Mouse (Mus musculus) cerebellum, adult (tissue): ENCODE data around the gene Snx30.

ENCODE experiments used
- ATAC-seq: cut with Nextera tagmentation; 2 replicates; pipeline ENCODE4 v1.9.2; 2017; ENCODE audit warnings: mild to moderate bottlenecking, moderate library complexity, mixed read lengths; ENCODE audit not compliant: insufficient number of reproducible peaks, low FRiP score, low TSS enrichment

Snx30 gene

DNA sequence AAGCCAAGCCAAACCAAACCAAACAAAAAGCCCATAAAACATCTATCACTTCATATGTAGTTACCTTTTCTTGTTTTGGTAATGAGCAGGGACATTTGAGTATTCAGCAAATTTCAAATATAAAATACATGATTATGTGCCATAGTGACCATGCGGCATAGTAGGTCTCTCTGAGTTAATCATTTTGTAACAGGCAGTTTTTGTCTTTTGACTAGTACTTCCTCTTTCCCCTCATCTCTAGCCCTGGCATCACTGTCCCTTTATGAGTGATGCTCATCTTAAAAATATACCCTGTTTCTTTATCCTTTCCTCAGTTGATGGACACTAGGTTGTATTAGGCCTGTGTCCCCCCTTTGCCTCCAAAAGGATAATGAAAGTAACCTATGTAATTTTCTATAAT is 15.9 kb downstream of the Snx30 start:
- ATAC-seq: no peak

DNA sequence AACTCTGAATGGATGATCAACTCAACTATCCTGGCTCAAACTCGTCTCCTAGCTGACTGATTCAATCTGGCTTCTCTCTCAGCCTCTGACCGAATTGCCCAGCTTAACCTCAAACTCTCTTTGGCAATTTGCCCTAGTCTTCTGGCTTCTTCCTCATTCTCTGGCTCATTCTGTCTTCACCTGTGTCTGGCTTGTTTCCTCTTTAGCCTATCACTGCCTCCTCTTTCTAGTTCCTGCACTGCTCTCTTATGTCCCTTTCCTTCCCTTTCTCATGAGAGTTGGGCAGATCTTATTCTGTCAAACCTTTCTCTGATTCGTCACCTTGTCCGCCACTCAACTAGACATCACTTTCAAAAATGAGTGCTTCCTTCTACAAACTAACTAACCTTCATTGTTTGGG is 16.5 kb downstream of the Snx30 start:
- ATAC-seq: no peak

DNA sequence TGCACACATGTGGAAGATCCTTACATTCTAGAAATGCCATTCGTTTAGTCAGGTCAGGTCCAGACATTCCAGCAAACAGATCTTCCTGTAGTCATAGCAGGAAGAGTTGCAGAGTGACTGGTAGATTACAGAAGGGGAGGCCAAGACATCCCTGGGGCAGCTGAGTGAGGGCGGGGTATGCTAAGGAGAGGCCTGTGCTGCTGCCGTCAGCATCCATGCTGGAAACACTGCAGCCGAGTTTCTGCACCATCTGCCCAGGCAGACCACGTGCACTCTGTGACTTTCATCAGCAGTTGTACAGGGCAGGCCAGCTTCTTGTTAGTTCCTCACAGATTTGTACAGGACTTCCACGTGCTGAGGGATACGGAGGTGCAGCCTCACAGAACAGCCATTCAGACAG is 17.8 kb downstream of the Snx30 start:
- peak; percentile 28; the same call in 1 of the 2 replicates for ATAC-seq

DNA sequence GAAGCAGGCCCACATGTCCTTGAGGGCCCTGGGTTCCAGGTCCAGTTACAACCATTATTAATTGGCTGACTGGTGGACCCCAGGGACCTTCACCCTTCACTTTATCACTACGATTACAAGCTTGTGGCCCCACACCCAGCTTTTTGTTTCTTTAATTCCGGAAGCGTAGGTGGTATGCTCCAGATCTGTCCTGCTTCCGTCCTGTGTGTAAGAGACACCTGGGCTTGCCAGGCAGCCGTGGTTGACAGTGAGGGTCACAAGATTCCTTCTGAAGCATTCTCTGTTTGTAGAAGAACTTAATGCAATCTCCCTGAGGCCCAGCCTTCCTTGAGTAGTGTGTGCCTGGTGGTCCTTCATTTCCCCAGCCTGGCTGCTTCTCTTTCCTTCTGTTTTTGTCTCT is 19.2 kb downstream of the Snx30 start:
- ATAC-seq: no peak

DNA sequence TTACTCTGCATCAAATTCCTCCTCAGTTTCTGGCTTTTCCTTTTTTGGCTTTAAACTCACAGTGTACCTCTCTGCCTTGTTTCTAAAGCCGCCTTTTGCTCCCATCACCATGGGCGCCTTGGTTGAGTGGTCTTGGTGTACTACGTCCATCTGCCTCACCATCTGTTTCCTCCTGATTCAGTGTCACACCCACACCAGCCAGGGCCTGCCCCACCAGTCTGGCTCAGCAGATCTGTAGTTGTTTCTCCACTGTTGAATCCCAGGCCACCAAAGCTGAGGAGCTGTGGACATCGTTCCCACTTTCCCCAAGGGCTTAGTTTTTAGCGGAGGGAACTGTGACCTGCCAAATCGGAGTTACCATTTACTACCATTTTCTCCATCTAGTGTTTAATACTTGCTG is 20.0 kb downstream of the Snx30 start:
- peak; percentile 83 for ATAC-seq

DNA sequence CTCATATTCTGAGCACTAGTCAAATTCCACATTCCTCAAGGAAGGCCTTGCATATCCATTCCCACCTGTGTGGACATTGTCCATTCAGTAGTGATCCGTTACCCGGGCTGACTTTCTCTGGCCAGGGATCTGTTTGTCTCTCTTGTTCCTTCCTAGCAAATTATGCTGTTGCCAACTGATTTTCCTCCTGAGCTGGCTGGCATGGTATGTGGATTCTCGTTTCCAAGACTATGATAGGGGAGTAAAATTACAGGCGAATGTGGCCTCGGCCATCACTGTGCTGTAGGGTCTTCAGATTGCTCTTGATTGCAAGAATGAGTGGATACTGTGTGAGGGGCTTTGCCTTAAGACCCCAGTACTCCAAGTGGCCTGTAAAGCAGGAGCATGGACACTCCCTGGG is 20.7 kb downstream of the Snx30 start:
- peak; percentile 65 for ATAC-seq

DNA sequence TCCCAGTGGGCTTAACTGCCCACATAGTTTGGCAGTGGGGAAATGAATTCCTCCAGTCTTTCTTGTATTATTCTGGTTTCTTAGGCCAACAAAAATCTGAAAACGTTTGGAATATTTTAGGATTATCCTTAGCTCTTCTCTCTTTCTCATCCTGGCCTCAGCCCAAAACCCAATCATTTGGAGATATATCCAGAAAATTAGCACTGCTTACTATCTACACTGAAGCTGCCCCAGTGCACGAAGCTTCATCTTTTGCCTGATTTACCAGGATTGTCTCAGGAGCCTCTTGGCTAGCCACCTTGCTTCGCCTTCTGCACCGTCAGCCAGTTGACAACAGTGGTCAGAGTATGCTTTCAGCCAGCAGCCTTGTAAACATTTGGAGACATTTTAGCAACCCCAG is 23.4 kb downstream of the Snx30 start:
- ATAC-seq: no peak

DNA sequence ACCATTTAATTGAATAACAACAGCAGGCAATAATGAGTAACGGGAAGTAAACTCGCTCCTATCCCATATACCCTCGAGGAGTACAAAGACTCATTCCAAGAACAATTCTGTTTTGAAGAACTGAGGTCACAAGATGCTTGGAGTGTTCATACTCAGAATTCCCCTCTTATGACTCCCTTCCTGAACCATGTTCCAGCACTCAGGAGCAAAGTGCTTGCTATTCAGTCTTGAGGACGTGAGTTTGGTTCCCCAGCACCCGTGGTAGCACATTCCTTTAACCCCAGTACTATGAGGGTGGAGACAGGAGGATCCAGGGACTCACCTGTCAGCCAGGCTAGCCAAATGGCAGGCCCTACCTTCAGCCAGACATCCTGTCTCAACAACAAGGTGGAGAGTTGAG is 25.4 kb downstream of the Snx30 start:
- no peak for ATAC-seq

DNA sequence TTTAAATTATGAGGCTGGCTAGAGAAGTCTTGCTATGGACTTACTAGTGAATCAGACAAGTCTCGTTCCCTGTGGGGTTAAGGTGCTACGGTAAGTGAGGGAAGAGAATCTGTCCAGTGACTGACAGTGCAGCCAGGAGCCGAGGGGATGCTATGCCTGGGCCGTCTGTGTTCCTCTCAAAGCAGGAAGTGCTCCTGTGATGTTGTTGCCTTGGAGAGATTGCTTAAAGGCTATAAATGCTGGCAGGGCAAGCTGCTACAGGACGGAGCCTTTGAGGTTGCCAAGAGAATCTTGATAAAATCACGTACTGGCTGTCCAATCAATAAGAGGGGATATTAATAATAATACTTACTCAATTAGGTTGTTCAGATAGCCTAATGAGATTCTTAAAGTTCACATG is 27.2 kb downstream of the Snx30 start:
- ATAC-seq: no peak; the same call in 1 of the 2 replicates

DNA sequence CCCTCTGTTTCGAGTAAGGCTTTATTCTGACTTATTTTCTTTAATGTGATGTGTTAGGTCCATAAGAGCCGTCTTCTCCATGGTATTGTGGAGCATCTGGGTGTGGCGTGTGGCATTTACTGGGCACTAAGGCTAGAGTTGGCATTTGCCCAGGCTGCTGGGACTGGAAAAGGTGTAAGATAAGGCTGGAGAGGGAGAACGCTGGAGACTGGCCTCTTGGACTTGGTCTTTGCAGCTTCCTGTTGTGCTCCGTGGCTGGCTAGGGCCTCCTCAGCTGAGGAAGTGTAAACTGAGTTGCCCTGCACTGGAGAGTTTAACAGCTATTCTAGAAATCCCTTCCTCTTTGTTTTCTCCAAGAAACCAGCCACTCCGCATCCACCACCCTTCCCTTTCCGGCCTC is 32.0 kb downstream of the Snx30 start:
- no peak; the same call in 1 of the 2 replicates for ATAC-seq

DNA sequence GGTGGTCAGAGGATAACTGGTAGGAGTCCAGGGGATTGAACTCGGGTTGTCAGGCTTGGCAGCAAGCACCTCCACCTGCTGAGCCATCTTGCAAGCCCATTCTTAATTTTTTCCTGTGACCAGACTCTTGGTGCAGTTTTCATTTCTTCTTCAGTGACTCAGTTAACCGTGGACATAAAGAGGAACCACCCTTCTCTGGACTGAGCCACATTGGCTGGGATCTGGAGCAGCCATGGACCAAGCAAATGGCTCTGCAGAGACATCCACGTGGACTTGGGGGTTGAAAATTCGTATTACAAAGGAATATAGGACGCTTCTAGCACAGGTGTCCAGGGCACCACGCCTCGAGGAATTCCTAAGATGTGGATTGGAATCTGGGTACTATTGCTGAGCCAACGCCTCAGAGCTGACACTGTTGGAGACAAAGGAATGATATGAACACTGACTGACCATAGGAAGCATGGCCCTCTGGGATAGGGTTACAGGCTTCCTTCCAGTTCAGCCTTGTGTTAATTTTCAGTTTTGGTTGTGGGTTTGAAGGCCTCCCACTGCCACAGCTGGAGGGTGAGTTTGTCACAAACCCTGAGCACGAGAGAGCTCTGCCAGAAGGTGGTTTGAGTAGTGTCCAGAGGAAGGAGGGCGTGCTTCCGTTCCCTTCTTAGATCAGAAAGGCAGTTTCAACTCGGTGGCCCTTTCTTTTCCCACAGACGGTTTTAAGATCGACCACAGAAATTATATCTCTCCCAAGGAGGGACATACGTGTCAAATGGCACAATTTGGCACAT is 39.0 kb downstream of the Snx30 start:
- ATAC-seq: no peak

DNA sequence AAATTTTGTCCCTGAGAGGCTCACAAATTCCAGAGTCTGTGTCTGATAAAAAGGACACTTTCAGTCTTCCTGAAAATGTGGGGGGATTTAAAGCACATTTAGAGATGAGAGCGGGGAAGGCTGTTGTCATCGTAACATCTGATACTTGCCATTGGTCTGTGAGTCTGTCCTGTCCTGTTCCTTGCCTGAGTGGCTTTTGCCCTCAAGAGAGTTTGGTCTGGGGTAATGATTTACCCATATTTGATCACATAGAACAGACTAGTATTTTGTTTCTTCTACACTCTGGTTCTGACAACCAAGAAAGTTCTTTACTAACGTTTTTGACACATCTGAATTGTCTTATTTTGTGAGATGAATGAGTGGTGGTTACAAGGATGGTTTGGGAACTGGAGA is 39.6 kb downstream of the Snx30 start:
- ATAC-seq: no peak

DNA sequence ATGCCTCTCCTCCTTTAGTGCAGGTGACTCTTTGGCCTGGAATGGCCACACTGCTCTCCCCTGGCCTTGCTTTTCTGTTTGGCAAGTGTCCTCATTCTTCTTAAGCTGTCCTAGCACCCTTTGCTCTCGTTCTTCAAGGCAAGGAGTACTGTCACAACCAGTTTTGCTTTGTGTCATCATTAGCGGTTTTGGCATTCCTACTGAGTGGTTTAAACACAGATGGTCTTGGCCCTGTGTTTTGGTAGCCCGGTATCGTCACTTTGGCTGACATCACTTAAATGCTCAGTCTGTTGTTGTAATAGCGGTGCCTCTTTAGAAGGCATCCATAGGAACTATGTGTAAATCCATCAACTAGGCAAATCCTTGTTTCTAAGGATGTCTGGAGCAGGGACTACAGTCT is 41.8 kb downstream of the Snx30 start:
- ATAC-seq: peak; percentile 67

DNA sequence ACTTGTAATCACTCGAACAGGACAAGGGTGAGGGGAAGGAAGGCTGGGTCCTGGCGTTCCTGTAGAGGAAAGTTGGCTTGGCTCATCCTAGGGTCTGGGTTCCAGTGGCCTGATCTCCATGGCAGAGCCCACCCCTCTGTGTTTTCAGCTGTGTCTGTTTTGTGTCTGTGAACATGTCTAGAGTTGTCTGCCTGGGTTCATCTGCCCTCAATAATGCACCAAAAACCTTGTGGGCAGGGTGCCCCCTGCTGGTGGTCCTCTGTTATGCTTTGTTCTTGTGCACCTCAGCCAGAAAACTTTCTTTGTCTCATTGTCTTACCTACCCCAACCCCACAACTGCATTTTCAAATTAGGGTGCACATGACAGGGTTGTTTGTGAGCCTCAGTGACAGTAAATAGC is 44.5 kb downstream of the Snx30 start:
- 0 out of 2 replicates have a peak, but pooled peaks have one; percentile 41 for ATAC-seq

DNA sequence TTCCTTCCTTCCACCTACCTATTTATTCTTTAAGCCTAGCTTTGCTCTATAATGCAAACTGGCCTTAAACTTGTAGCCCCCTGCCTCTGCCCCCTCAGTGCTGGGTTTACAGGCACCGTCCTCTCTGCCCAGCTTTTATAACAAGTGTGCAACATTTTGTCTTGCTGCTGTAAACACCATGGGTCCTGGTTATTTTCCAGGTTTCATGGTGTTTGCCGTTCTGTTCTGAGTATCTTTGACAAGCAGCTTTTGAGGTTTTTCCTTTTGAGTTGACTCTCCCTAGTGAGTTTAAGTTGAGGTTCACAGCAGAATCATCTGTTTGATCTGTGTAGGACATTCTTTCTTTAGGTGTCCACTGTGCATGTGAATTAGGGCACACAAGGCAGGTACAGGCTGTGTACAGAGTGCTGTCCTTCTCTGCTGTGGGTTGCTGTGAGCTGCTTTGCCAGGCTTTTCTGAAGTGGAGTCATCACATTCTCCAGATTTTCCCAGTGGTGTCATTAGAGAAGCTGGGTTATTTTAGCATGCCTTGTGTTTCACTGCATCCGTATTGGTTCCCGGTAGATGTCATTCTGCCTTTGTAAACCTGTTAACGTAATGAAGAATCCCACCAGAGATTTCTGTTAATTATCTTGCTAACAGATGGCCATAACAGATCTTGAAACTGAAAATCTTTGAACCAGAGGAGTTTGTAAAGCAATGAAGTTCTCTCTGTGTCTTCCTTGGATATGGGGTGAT is 45.4 kb downstream of the Snx30 start:
- ATAC-seq: no peak

DNA sequence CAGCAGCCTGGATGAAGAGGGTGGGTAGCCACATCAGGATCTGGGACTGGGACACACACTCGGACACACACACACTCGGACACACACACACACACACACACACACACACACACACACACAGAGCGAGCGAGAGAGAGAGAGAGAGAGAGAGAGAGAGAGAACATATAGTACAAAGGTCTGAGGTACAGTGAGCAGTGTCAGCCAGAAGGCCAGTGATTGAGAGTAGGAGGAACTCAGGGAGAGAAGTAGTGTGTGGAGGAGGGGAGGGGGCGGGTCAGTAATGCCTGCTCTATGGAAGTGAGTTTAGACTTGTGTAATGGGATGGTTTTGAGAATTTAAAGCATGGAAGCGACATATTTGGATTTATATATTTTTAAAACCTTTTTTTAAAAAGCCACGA is 47.5 kb downstream of the Snx30 start:
- no peak for ATAC-seq

DNA sequence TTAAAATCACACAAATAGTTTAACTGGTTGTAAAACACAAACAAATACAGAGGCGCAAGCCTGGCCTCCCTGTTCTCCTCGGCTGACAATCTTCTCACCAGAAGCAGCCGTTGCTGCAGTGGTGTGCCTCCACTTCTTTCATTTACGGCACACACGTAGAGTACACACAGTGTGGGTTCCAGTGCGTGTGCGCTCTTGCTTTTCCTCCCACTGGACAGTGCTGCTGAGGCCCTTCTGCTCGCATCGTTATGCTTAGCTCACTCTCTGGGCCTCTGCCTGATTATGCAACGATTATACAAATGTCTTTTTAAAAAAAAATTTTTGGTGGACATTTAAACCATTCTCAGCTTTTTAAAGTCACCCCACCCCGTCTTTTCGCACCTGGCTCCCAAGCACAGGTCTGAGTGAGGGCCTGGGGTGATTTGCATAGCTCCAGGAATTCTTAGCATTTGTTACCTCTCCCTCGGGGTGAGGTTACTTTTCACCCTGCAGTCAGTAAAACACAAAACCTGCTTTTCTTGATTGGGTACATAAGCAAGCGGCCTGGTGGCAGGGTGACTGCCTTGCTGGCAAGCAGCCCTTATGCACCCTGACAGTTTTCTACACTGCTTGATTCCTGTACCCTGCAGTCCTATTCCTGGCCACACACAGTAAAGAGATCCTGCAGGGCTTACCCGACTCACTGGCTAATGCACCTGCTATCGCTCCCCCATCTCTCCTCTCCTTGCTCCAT is 54.2 kb downstream of the Snx30 start:
- ATAC-seq: peak; percentile 93

DNA sequence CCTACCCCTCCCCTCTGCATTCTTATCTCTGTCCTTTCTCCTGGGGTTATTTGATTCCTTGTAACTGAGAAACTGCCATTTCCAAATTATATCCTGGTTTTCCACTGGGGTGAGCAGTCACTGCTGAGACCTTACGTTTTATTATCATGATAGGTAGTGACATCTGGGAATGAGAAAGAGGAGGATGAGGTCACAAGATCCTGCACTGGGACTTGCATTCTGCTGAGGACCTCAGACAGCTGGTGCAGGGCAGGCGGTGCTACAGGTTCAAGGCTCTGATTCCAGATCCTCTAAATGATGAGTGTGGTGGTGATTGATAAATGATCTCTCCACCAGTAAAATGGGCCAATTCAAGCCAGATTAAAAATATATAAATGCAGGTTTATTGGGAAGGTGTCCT is 54.8 kb downstream of the Snx30 start:
- no peak for ATAC-seq

DNA sequence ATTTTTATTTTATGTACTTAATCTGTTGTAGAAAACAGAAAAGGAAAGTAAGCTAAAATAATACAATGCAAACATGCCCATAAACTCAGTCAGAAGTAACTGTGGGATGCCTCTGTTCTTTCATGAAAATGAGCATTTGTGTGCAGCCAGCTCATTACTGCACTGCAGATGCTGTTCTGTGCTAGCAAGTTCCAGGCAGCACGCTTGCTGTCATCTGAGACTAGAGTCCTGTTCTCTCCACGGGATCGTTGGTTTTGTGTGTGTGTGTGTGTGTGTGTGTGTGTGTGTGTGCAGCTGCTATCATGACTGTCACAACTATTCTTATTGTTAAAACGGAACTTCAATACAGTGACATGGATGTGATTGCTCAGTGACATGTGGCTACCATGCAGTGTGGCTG is 56.2 kb downstream of the Snx30 start:
- ATAC-seq: no peak

DNA sequence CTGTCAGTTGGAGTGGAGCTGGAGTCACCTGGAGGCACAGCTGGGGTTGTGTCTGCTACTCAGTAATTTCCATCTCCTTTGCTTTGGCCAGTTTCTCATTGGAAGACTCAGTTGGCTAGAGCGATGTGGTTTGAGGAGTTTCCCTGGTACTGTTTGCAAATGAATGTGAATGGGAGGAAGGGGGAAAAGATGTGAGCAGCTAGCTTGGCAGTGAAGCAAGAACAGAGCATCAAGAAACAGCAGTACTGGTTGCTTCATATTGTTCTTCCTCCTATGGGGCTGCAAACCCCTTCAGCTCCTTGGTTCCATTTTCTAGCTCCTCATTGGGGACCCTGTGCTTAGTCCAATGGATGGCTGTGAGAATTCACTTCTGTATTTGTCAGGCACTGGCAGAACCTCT is 56.7 kb downstream of the Snx30 start:
- no peak for ATAC-seq

DNA sequence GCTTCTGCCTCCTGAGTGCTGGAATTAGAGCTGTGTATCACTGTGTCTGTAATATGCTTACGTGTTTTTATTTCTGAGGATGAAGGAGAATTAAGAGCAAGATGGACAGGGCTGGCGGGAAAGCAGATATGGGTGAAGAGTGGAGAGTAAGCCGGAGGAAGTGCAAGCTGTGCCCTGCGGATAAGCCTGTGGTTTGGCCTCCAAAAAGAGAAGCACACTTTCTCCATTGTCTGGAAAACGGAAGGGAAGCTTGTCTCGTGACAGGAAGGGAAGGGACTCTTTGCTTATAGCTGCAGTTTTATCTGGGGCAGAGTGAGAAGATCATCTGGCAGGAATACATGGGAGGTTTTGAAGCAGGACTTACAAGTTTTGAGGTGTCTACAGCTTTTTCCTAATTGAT is 58.2 kb downstream of the Snx30 start:
- no peak for ATAC-seq
